Mouse (Mus musculus): Measurements from ENCODE around the gene Fgf18. TPM values are rescaled to one million over a fixed set of nuclear protein-coding genes. Genes with fewer than 3 reads are reported as not detected.

Fgf18 gene
- polyA plus RNA-seq (2016; fragmentation: Nextera tagmentation; extraction: Ambion mirVana) = 1.7 and 5.7 TPM in 2 replicates

GRCm38 (mm10) chr11:33147171-33147571 lies at the start of gene Fgf18:
Gene Fgf18, minus strand, starts transcription at chr11:33147400.
- Histone ChIP-seq H3K4me1 (peaks cover 47% of the 10 kb centered on the region), H3K36me3 (peaks cover 29% of the 10 kb centered on the region), H3K9me3 (replicated peaks) (no peaks in the 10 kb centered on the region), H3K27ac (peak within 1 kb of the TSS; percentile 83), H3K4me3 (peak within 1 kb of the TSS; percentile 74), H3K27me3 (ENCODE audit: low read depth, poor library complexity, severe bottlenecking) (peaks cover 58% of the 10 kb centered on the region)
- WGBS = under 1% methylated on average over 52 of the region's 53 CpGs
- peak; percentile 77 for DNase-seq (ENCODE audit: low spot score)

- peaks cover 99% of the 10 kb centered on the region for H3K27me3 ChIP-seq (ENCODE audit: low read depth, poor library complexity, severe bottlenecking)
- H3K36me3 ChIP-seq = no peaks in the 10 kb centered on the region
- no peak overlapping the region for H3K4me3 ChIP-seq
- no peak overlapping the region for H3K27ac ChIP-seq
- DNase-seq (ENCODE audit: low spot score) = peak; percentile 59
- H3K9me3 ChIP-seq (replicated peaks) = no peaks in the 10 kb centered on the region
- WGBS = 10% methylated on average over 24 of the region's 24 CpGs
- H3K4me1 ChIP-seq = peaks cover 38% of the 10 kb centered on the region
These were observed 49.4 kb upstream of the Fgf18 start for GRCm38 (mm10) chr11:33196447-33197132.

GRCm38 (mm10) chr11:33195531-33196446 lies 48.6 kb upstream of the Fgf18 start:
- H3K27ac ChIP-seq = no peak overlapping the region
- WGBS = 4% methylated on average over 25 of the region's 25 CpGs
- DNase-seq (ENCODE audit: low spot score) = peak; percentile 48
- peaks cover 30% of the 10 kb centered on the region for H3K4me1 ChIP-seq
- H3K4me3 ChIP-seq = no peak overlapping the region
- H3K27me3 ChIP-seq (ENCODE audit: low read depth, poor library complexity, severe bottlenecking) = peaks cover 99% of the 10 kb centered on the region
- no peaks in the 10 kb centered on the region for H3K36me3 ChIP-seq
- no peaks in the 10 kb centered on the region for H3K9me3 ChIP-seq (replicated peaks)

- WGBS = 18% methylated on average over 7 of the region's 7 CpGs
- H3K36me3 ChIP-seq = no peaks in the 10 kb centered on the region
- no peak overlapping the region for H3K4me3 ChIP-seq
- H3K4me1 ChIP-seq = peaks cover 23% of the 10 kb centered on the region
- H3K27me3 ChIP-seq (ENCODE audit: low read depth, poor library complexity, severe bottlenecking) = peaks cover 99% of the 10 kb centered on the region
- H3K9me3 ChIP-seq (replicated peaks) = no peaks in the 10 kb centered on the region
- no peak overlapping the region for H3K27ac ChIP-seq
- DNase-seq (ENCODE audit: low spot score) = no peak
These were observed 47.9 kb upstream of the Fgf18 start for GRCm38 (mm10) chr11:33195061-33195460.

GRCm38 (mm10) chr11:33193695-33194094 lies 46.5 kb upstream of the Fgf18 start:
- H3K4me1 ChIP-seq = peaks cover 17% of the 10 kb centered on the region
- DNase-seq (ENCODE audit: low spot score) = peak; percentile 53

GRCm38 (mm10) chr11:33181804-33182203 lies 34.6 kb upstream of the Fgf18 start:
- H3K4me1 ChIP-seq = peaks cover 15% of the 10 kb centered on the region
- no peak for DNase-seq (ENCODE audit: low spot score)
- H3K27ac ChIP-seq = no peak overlapping the region
- no peak overlapping the region for H3K4me3 ChIP-seq
- H3K27me3 ChIP-seq (ENCODE audit: low read depth, poor library complexity, severe bottlenecking) = peaks cover 50% of the 10 kb centered on the region
- no peaks in the 10 kb centered on the region for H3K36me3 ChIP-seq
- 85% methylated on average over 3 of the region's 3 CpGs for WGBS
- no peaks in the 10 kb centered on the region for H3K9me3 ChIP-seq (replicated peaks)

More at GRCm38 (mm10) chr11:33193695-33194094, 46.5 kb upstream of the Fgf18 start:
- no peaks in the 10 kb centered on the region for H3K9me3 ChIP-seq (replicated peaks)
- H3K27ac ChIP-seq = no peak overlapping the region; the same call in 1 of the 2 replicates
- no peaks in the 10 kb centered on the region for H3K36me3 ChIP-seq
- H3K4me3 ChIP-seq = peak overlapping the region; percentile 28
- peaks cover 88% of the 10 kb centered on the region for H3K27me3 ChIP-seq (ENCODE audit: low read depth, poor library complexity, severe bottlenecking)
- WGBS = 0% methylated on average over 12 of the region's 12 CpGs

GRCm38 (mm10) chr11:33180701-33181116 lies 33.5 kb upstream of the Fgf18 start:
- peak; percentile 63 for DNase-seq (ENCODE audit: low spot score)
- peak overlapping the region; percentile 47 for H3K4me3 ChIP-seq
- H3K4me1 ChIP-seq = peaks cover 15% of the 10 kb centered on the region
- 0 out of 2 replicates have a peak overlapping the region, but pooled peaks have one; percentile 37 for H3K27ac ChIP-seq
- no peaks in the 10 kb centered on the region for H3K36me3 ChIP-seq
- H3K9me3 ChIP-seq (replicated peaks) = no peaks in the 10 kb centered on the region
- peaks cover 58% of the 10 kb centered on the region for H3K27me3 ChIP-seq (ENCODE audit: low read depth, poor library complexity, severe bottlenecking)
- WGBS = under 1% methylated on average over 18 of the region's 18 CpGs

- H3K36me3 ChIP-seq = no peaks in the 10 kb centered on the region
- DNase-seq (ENCODE audit: low spot score) = no peak
- 67% methylated on average over 1 of the region's 1 CpGs for WGBS
- H3K4me1 ChIP-seq = peaks cover 15% of the 10 kb centered on the region
- no peaks in the 10 kb centered on the region for H3K9me3 ChIP-seq (replicated peaks)
- no peak overlapping the region for H3K4me3 ChIP-seq
- H3K27ac ChIP-seq = no peak overlapping the region
- peaks cover 65% of the 10 kb centered on the region for H3K27me3 ChIP-seq (ENCODE audit: low read depth, poor library complexity, severe bottlenecking)
These were observed 32.6 kb upstream of the Fgf18 start for GRCm38 (mm10) chr11:33179802-33180201.

- Histone ChIP-seq H3K27me3 (ENCODE audit: low read depth, poor library complexity, severe bottlenecking) (peaks cover 64% of the 10 kb centered on the region), H3K4me1 (peaks cover 15% of the 10 kb centered on the region), H3K9me3 (replicated peaks) (no peaks in the 10 kb centered on the region), H3K36me3 (no peaks in the 10 kb centered on the region), H3K4me3 (no peak overlapping the region), H3K27ac (no peak overlapping the region)
- DNase-seq (ENCODE audit: low spot score) = peak; percentile 63
- WGBS = 32% methylated on average over 20 of the region's 20 CpGs
These were observed 29.5 kb upstream of the Fgf18 start for GRCm38 (mm10) chr11:33176525-33177245.

- no peak overlapping the region for H3K27ac ChIP-seq
- H3K4me3 ChIP-seq = no peak overlapping the region
- DNase-seq (ENCODE audit: low spot score) = no peak
- H3K36me3 ChIP-seq = no peaks in the 10 kb centered on the region
- peaks cover 55% of the 10 kb centered on the region for H3K27me3 ChIP-seq (ENCODE audit: low read depth, poor library complexity, severe bottlenecking)
- 72% methylated on average over 3 of the region's 3 CpGs for WGBS
- H3K4me1 ChIP-seq = peaks cover 10% of the 10 kb centered on the region
- H3K9me3 ChIP-seq (replicated peaks) = no peaks in the 10 kb centered on the region
These were observed 28.6 kb upstream of the Fgf18 start for GRCm38 (mm10) chr11:33175768-33176167.

- Histone ChIP-seq H3K4me3 (no peak overlapping the region), H3K27me3 (ENCODE audit: low read depth, poor library complexity, severe bottlenecking) (peaks cover 5% of the 10 kb centered on the region), H3K36me3 (no peaks in the 10 kb centered on the region), H3K9me3 (replicated peaks) (no peaks in the 10 kb centered on the region), H3K27ac (no peak overlapping the region), H3K4me1 (no peaks in the 10 kb centered on the region)
- peak; percentile 63 for DNase-seq (ENCODE audit: low spot score)
- 13% methylated on average over 9 of the region's 9 CpGs for WGBS
These were observed 23.3 kb upstream of the Fgf18 start for GRCm38 (mm10) chr11:33170489-33170888.

- Histone ChIP-seq H3K4me1 (peaks cover 13% of the 10 kb centered on the region), H3K27me3 (ENCODE audit: low read depth, poor library complexity, severe bottlenecking) (no peaks in the 10 kb centered on the region), H3K27ac (peak within 1 kb of the TSS; percentile 97), H3K9me3 (replicated peaks) (no peaks in the 10 kb centered on the region), H3K36me3 (peaks cover 39% of the 10 kb centered on the region), H3K4me3 (peak within 1 kb of the TSS; percentile 91)
- DNase-seq (ENCODE audit: low spot score) = peak; percentile 100
- WGBS = 3% methylated on average over 49 of the region's 49 CpGs
These were observed 15.9 kb upstream of the Fgf18 start, which contains the start of gene Npm1 for GRCm38 (mm10) chr11:33162998-33163506. Gene Npm1, minus strand, starts transcription at chr11:33163206.
